Mouse (Mus musculus) frontal cortex, postnatal 25 days (tissue): ENCODE data around the gene Mcm5.

Experiments
- DNase-seq, 2 experiments: peaks; one replicate each; pipeline ENCODE4 v3.0.0; 2022; ENCODE audit warnings: low spot score in 2 of 2

Mcm5 gene

GRCm38 (mm10) chr8:75093399-75094156 lies 15.8 kb upstream of the Mcm5 start, which contains the start of gene Hmox1:
Gene Hmox1, plus strand, starts transcription at chr8:75093621.
- peak; percentile 65 to 80 for DNase-seq

- no peak for DNase-seq
Observed at GRCm38 (mm10) chr8:75102956-75103355, 6.4 kb upstream of the Mcm5 start.

GRCm38 (mm10) chr8:75103376-75103878 lies 5.9 kb upstream of the Mcm5 start:
- DNase-seq = no peak

- peak; percentile 44 to 55 for DNase-seq
Observed at GRCm38 (mm10) chr8:75108527-75109235, 688 bp upstream of the Mcm5 start.

GRCm38 (mm10) chr8:75110093-75110492 lies 724 bp downstream of the Mcm5 start:
- DNase-seq = no peak

- DNase-seq = no peak
Observed at GRCm38 (mm10) chr8:75118505-75118904, 9.1 kb downstream of the Mcm5 start.

- DNase-seq = no peak
Observed at GRCm38 (mm10) chr8:75119287-75119686, 9.9 kb downstream of the Mcm5 start.

- no peak for DNase-seq
Observed at GRCm38 (mm10) chr8:75119747-75120146, 10.4 kb downstream of the Mcm5 start.

GRCm38 (mm10) chr8:75127406-75127805 lies 18.0 kb downstream of the Mcm5 start:
- no peak for DNase-seq

GRCm38 (mm10) chr8:75132485-75132884 lies 23.1 kb downstream of the Mcm5 start:
- DNase-seq = peak; percentile 31 to 40

GRCm38 (mm10) chr8:75133399-75133798 lies 24.0 kb downstream of the Mcm5 start:
- DNase-seq = no peak

GRCm38 (mm10) chr8:75134603-75135391 lies 25.4 kb downstream of the Mcm5 start:
- peak in 1 of 2 experiments; percentile 32 for DNase-seq

GRCm38 (mm10) chr8:75135756-75136155 lies 26.4 kb downstream of the Mcm5 start:
- DNase-seq = no peak

- DNase-seq = no peak
Observed at GRCm38 (mm10) chr8:75136256-75136655, 26.9 kb downstream of the Mcm5 start.

- DNase-seq = no peak
Observed at GRCm38 (mm10) chr8:75137536-75137935, 28.2 kb downstream of the Mcm5 start.

- DNase-seq = no peak
Observed at GRCm38 (mm10) chr8:75150911-75151610, 41.7 kb downstream of the Mcm5 start.

GRCm38 (mm10) chr8:75151743-75152142 lies 42.4 kb downstream of the Mcm5 start:
- no peak for DNase-seq

- DNase-seq = no peak
Observed at GRCm38 (mm10) chr8:75152505-75153082, 43.2 kb downstream of the Mcm5 start.

- no peak for DNase-seq
Observed at GRCm38 (mm10) chr8:75154855-75155478, 45.6 kb downstream of the Mcm5 start.

- no peak for DNase-seq
Observed at GRCm38 (mm10) chr8:75155740-75156322, 46.5 kb downstream of the Mcm5 start.
